Mouse (Mus musculus): ENCODE measurements around the gene Hist1h2bc. TPM values are rescaled to one million over a fixed set of nuclear protein-coding genes. Genes with fewer than 3 reads are reported as not detected.

Hist1h2bc gene
- polyA plus RNA-seq, 1 experiment from 2014 or later, result 26.1 TPM

DNA sequence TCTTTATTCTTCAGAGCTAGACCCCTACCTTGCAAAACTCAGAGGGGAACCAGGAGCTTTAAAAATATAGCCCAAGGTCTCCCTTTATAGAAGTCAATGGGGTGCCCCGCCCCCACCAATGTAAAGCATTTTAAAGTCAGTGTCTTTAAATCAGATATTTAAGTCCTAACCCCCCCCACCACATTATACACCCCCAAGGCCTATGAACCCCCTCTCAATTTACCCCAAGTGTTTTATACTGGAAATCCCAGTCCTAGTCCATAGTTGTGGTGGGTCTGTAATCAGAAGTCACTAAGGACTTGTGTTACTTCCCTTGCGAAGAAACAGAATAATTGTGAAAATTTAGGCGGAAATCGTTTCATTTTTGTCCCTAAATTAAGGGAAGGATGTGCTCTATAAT is 54.0 kb downstream of the Hist1h2bc start:
- H3K4me2 ChIP-seq (replicated peaks; ENCODE audit: low read depth, low read length), result peak overlapping the region; percentile 96; the same call in 1 of the 2 replicates
- H3K9ac ChIP-seq (ENCODE audit: low read depth, low read length), result peak overlapping the region; percentile 44; the same call in 1 of the 2 replicates
- 0 out of 2 replicates have a peak, but pooled peaks cover 3% of the 10 kb centered on the region for H3K4me1 ChIP-seq (replicated peaks; ENCODE audit: control insufficient read depth, insufficient read depth, low read length)
- H3K27ac ChIP-seq (ENCODE audit: low read depth, low read length), result peak overlapping the region; percentile 96
- peak; percentile 43 for DNase-seq (ENCODE audit: low spot score)
- ATAC-seq (ENCODE audit: low FRiP score), result no peak
- WGBS, result 17% methylated on average over 4 of the region's 4 CpGs
- no peaks in the 10 kb centered on the region for H3K36me3 ChIP-seq (ENCODE audit: control insufficient read depth, insufficient read depth, low read length)
- no peaks in the 10 kb centered on the region for H3K9me3 ChIP-seq (ENCODE audit: control insufficient read depth, low read length)
- H3K4me3 ChIP-seq (ENCODE audit: low read depth, low read length), result peak overlapping the region; percentile 57
- H3K27me3 ChIP-seq (ENCODE audit: control insufficient read depth, insufficient read depth, low read length), result no peaks in the 10 kb centered on the region

DNA sequence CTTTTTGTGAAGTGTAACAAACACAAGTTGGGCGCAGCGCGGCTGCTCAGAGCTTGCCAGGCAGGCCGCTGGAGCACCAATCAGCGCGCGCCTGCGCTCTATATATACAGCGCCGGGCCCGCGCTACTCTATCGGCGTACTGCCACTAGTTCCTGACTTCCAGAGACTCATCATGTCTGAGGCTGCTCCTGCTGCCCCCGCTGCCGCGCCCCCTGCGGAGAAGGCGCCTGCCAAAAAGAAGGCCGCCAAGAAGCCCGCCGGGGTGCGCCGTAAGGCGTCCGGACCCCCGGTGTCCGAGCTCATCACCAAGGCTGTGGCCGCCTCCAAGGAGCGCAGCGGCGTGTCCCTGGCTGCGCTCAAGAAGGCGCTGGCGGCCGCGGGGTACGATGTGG is 54.7 kb downstream of the Hist1h2bc start, which contains the start of gene Hist1h1c:
Hist1h1c (plus strand) TSS at position 132 of the 392 bp plus-strand sequence.
- Histone ChIP-seq H3K9ac (ENCODE audit: low read depth, low read length) (peak within 1 kb of the TSS; percentile 75), H3K4me2 (replicated peaks; ENCODE audit: low read depth, low read length) (peak within 1 kb of the TSS; percentile 96), H3K9me3 (ENCODE audit: control insufficient read depth, low read length) (no peaks in the 10 kb centered on the region), H3K27ac (ENCODE audit: low read depth, low read length) (peak within 1 kb of the TSS; percentile 96), H3K4me1 (replicated peaks; ENCODE audit: control insufficient read depth, insufficient read depth, low read length) (0 out of 2 replicates have a peak, but pooled peaks cover 3% of the 10 kb centered on the region), H3K27me3 (ENCODE audit: control insufficient read depth, insufficient read depth, low read length) (no peaks in the 10 kb centered on the region), H3K4me3 (ENCODE audit: low read depth, low read length) (peak within 1 kb of the TSS; percentile 57), H3K36me3 (ENCODE audit: control insufficient read depth, insufficient read depth, low read length) (no peaks in the 10 kb centered on the region)
- DNase-seq (ENCODE audit: low spot score), result peak; percentile 93
- ATAC-seq (ENCODE audit: low FRiP score), result peak; percentile 95
- under 1% methylated on average over 27 of the region's 38 CpGs for WGBS

DNA sequence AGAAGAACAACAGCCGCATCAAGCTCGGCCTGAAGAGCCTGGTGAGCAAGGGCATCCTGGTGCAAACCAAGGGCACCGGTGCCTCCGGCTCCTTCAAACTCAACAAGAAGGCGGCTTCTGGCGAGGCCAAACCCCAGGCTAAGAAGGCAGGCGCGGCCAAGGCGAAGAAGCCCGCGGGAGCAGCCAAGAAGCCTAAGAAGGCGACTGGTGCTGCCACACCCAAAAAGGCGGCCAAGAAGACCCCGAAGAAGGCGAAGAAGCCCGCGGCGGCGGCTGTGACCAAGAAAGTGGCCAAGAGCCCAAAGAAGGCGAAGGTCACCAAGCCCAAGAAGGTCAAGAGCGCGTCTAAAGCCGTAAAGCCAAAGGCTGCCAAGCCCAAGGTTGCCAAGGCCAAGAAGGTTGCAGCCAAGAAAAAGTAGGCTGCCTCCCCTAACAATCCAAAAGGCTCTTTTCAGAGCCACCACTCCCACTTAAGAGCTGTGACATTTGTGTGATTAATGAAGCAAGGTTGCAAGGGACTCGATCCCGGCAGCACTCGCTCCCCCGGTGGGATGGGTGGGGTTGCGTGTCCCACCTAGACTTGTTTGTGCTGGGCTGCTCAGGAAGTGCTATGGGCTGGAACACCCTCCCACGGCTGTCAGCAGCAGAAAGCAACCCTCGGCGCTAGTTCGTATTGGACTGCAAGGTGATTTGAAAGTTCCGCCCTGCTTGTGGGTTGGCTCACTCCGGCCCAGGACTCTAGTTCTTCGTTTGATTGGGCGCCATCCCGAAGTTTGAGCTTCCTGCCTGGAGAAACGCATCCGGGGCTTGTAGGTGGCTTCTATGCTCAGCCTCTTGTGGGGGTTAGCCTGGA is 55.3 kb downstream of the Hist1h2bc start:
- ATAC-seq (ENCODE audit: low FRiP score) (peak; percentile 87), DNase-seq (ENCODE audit: low spot score) (peak; percentile 88)
- Histone ChIP-seq H3K36me3 (ENCODE audit: control insufficient read depth, insufficient read depth, low read length) (no peaks in the 10 kb centered on the region), H3K27ac (ENCODE audit: low read depth, low read length) (peak overlapping the region; percentile 96), H3K27me3 (ENCODE audit: control insufficient read depth, insufficient read depth, low read length) (no peaks in the 10 kb centered on the region), H3K4me1 (replicated peaks; ENCODE audit: control insufficient read depth, insufficient read depth, low read length) (0 out of 2 replicates have a peak, but pooled peaks cover 3% of the 10 kb centered on the region), H3K9me3 (ENCODE audit: control insufficient read depth, low read length) (no peaks in the 10 kb centered on the region), H3K4me2 (replicated peaks; ENCODE audit: low read depth, low read length) (peak overlapping the region; percentile 96), H3K4me3 (ENCODE audit: low read depth, low read length) (peak overlapping the region; percentile 57), H3K9ac (ENCODE audit: low read depth, low read length) (peak overlapping the region; percentile 75)
- WGBS, result under 1% methylated on average over 39 of the region's 39 CpGs

DNA sequence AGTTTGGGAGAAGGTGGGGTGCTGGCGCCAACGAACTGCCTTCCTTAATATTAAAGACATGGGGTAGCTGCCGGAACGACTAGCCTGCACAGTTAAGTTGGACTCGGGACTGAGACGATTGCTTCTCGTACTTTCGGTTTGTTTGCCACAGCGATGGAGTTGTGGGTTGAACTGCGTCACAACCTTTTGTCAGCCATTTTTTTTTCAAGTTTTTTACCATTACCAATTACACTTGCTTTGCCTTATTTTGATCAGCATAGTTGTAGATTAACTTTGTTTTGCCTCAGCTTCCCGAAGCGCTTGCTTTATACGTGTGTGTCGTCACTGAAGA is 55.9 kb downstream of the Hist1h2bc start:
- 0 out of 2 replicates have a peak, but pooled peaks cover 3% of the 10 kb centered on the region for H3K4me1 ChIP-seq (replicated peaks; ENCODE audit: control insufficient read depth, insufficient read depth, low read length)
- H3K36me3 ChIP-seq (ENCODE audit: control insufficient read depth, insufficient read depth, low read length), result no peaks in the 10 kb centered on the region
- peak overlapping the region; percentile 75 for H3K9ac ChIP-seq (ENCODE audit: low read depth, low read length)
- WGBS, result 1% methylated on average over 14 of the region's 14 CpGs
- no peaks in the 10 kb centered on the region for H3K9me3 ChIP-seq (ENCODE audit: control insufficient read depth, low read length)
- H3K27ac ChIP-seq (ENCODE audit: low read depth, low read length), result peak overlapping the region; percentile 96
- ATAC-seq (ENCODE audit: low FRiP score), result no peak
- peak overlapping the region; percentile 57 for H3K4me3 ChIP-seq (ENCODE audit: low read depth, low read length)
- peak overlapping the region; percentile 96 for H3K4me2 ChIP-seq (replicated peaks; ENCODE audit: low read depth, low read length)
- no peak for DNase-seq (ENCODE audit: low spot score)
- H3K27me3 ChIP-seq (ENCODE audit: control insufficient read depth, insufficient read depth, low read length), result no peaks in the 10 kb centered on the region

DNA sequence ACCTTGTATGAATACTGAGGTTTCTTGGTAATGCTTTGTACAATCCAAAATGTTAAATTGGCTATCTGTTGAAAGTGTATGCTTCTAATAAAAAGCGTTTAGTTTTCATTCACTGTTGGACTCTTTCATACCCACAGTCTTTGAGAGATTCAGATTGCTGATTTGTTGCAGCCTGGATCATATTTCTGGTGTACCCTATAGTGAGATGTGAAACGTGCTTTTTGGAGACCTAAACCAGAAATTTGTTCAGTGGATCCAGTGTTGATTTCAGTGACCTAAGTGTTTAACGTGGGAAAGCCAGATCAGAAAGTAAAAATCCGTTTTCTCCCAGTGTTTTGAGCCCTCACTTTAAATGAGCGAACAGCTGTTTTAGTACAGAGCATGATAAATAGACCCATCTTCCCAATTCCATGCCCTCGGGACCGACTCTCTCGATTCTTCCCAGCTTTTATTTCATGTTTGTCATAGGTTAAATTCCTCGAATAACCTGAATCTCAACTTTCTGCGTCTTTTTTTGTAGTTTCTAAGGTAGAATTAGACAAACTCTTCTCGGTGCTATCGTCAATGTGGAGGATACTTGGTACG is 56.3 kb downstream of the Hist1h2bc start:
- peak overlapping the region; percentile 57 for H3K4me3 ChIP-seq (ENCODE audit: low read depth, low read length)
- WGBS, result 31% methylated on average over 13 of the region's 13 CpGs
- no peak for ATAC-seq (ENCODE audit: low FRiP score)

DNA sequence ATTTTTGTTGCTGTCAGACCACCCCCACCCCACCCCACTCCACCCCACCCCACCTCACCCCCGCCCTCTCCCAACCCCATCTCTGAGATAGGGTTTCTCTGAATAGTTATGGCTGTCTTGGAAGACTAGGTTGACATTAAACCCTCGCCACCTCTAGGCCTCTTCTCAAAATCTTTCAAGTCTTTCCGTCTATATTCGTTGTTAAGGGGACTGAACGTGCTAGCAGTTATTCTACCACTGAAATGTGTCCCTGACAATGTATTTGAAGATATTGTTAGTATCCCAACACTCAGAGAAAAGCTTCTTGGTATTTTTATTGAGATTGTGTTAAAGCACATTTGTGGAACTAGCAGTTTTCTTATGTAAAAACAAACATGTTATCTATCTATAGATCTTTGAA is 56.9 kb downstream of the Hist1h2bc start:
- Histone ChIP-seq H3K4me3 (ENCODE audit: low read depth, low read length) (no peak overlapping the region), H3K36me3 (ENCODE audit: control insufficient read depth, insufficient read depth, low read length) (no peaks in the 10 kb centered on the region), H3K4me2 (replicated peaks; ENCODE audit: low read depth, low read length) (peak overlapping the region; percentile 96; the same call in 1 of the 2 replicates), H3K9me3 (ENCODE audit: control insufficient read depth, low read length) (no peaks in the 10 kb centered on the region), H3K27ac (ENCODE audit: low read depth, low read length) (0 out of 2 replicates have a peak overlapping the region, but pooled peaks have one; percentile 20), H3K4me1 (replicated peaks; ENCODE audit: control insufficient read depth, insufficient read depth, low read length) (0 out of 2 replicates have a peak, but pooled peaks cover 3% of the 10 kb centered on the region), H3K9ac (ENCODE audit: low read depth, low read length) (peak overlapping the region; percentile 27; the same call in 1 of the 2 replicates), H3K27me3 (ENCODE audit: control insufficient read depth, insufficient read depth, low read length) (no peaks in the 10 kb centered on the region)
- 47% methylated on average over 5 of the region's 5 CpGs for WGBS
- ATAC-seq (ENCODE audit: low FRiP score) (no peak), DNase-seq (ENCODE audit: low spot score) (no peak)

More for the DNA sequence above, 56.3 kb downstream of the Hist1h2bc start:
- DNase-seq (ENCODE audit: low spot score), result no peak
- H3K27me3 ChIP-seq (ENCODE audit: control insufficient read depth, insufficient read depth, low read length), result no peaks in the 10 kb centered on the region
- no peaks in the 10 kb centered on the region for H3K36me3 ChIP-seq (ENCODE audit: control insufficient read depth, insufficient read depth, low read length)
- no peaks in the 10 kb centered on the region for H3K9me3 ChIP-seq (ENCODE audit: control insufficient read depth, low read length)
- 0 out of 2 replicates have a peak, but pooled peaks cover 3% of the 10 kb centered on the region for H3K4me1 ChIP-seq (replicated peaks; ENCODE audit: control insufficient read depth, insufficient read depth, low read length)
- peak overlapping the region; percentile 75 for H3K9ac ChIP-seq (ENCODE audit: low read depth, low read length)
- peak overlapping the region; percentile 96 for H3K4me2 ChIP-seq (replicated peaks; ENCODE audit: low read depth, low read length)
- peak overlapping the region; percentile 96 for H3K27ac ChIP-seq (ENCODE audit: low read depth, low read length)

DNA sequence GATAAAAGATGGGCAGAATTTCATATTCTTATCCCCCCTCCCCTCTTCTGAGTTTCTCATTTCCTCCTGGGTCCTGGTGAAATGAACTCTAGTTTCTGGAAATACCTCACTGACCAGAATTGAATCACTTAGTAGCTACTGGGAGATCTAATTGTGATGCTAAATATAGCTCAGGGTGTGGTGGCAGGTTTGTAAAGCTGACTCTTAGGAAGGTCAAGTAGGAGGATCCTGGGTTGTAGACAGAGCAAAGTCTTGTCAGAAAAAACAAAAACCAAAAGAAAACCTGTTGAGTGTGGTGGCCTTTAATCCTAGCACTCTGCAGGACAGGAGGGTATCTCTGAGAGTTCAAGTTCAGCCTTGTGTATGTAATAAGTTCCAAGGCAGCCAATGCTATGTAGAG is 58.0 kb downstream of the Hist1h2bc start:
- H3K27me3 ChIP-seq (ENCODE audit: control insufficient read depth, insufficient read depth, low read length), result no peaks in the 10 kb centered on the region
- H3K27ac ChIP-seq (ENCODE audit: low read depth, low read length), result no peak overlapping the region
- no peak for ATAC-seq (ENCODE audit: low FRiP score)
- H3K36me3 ChIP-seq (ENCODE audit: control insufficient read depth, insufficient read depth, low read length), result no peaks in the 10 kb centered on the region
- H3K4me1 ChIP-seq (replicated peaks; ENCODE audit: control insufficient read depth, insufficient read depth, low read length), result 0 out of 2 replicates have a peak, but pooled peaks cover 3% of the 10 kb centered on the region
- no peak overlapping the region for H3K4me3 ChIP-seq (ENCODE audit: low read depth, low read length)
- H3K9me3 ChIP-seq (ENCODE audit: control insufficient read depth, low read length), result no peaks in the 10 kb centered on the region
- H3K9ac ChIP-seq (ENCODE audit: low read depth, low read length), result no peak overlapping the region
- H3K4me2 ChIP-seq (replicated peaks; ENCODE audit: low read depth, low read length), result no peak overlapping the region; the same call in 1 of the 2 replicates
- no peak for DNase-seq (ENCODE audit: low spot score)

All from hindbrain, embryonic 11.5 days (tissue).